Mouse (Mus musculus): ENCODE results near the gene Gm4133. TPM values are rescaled to one million over a fixed set of nuclear protein-coding genes. Genes with fewer than 3 reads are reported as not detected.
"Not testable (repeated sequence)": the region's sequence is repeated elsewhere in the genome, so short reads cannot be mapped to it uniquely, and the experiment has no call there.

Gm4133 gene
- not detected in 2 replicates for polyA plus RNA-seq (2014; fragmentation: Nextera tagmentation; extraction: Ambion mirVana)

DNA sequence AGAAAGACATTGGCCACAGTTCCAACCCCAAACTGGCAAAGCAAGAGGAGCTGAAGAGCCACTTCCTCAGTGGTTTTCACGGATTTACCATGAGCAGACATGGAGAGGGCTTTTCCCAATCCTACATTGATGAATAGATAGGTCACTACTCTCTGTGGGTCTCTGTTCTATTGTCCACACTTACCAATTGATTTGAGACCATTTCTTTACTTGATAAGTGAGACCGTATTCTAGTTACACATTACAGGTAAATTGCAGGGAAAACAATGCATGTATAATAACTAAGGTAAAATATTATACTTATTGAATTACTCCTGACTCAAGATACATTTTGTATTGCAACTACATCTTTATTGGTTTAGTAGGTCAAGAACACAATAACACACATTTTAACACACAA is at the start of gene Gm4133:
Gm4133 (minus strand) TSS at position 101 of the 400 bp plus-strand sequence.
- not testable (repeated sequence) for H3K4me3 ChIP-seq (ENCODE audit: low read depth, low read length); H3K27me3 ChIP-seq (ENCODE audit: control insufficient read depth, insufficient read depth, low read length); H3K36me3 ChIP-seq (ENCODE audit: control insufficient read depth, insufficient read depth, low read length); H3K9me3 ChIP-seq (ENCODE audit: control insufficient read depth, low read length); DNase-seq (ENCODE audit: low spot score, missing footprints); H3K4me1 ChIP-seq (ENCODE audit: control insufficient read depth, insufficient read depth, low read length); ATAC-seq (ENCODE audit: low FRiP score); H3K27ac ChIP-seq (ENCODE audit: low read depth, low read length); H3K9ac ChIP-seq (ENCODE audit: low read length); H3K4me2 ChIP-seq
- WGBS = no CpG with 5 or more reads among the region's 2 CpGs

DNA sequence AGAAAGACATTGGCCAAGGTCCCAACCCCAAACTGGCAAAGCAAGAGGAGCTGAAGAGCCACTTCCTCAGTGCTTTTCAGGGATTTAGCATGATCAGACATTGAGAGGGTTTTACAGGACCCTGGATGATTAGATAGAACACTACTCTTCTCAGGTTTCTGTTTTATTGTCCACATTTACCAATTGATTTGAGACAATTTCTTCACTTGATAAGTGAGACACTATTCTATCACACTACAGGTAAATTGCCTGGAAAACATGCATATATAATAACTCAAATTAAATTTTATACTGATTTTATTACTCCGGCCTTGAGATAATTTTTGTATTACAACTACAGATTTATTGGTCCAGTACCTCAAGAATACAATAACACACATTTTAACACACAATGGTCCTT is 41.4 kb upstream of the Gm4133 start, which contains the start of gene Gm5728:
Gm5728 (minus strand) TSS at position 101 of the 400 bp plus-strand sequence.
- not testable (repeated sequence) for H3K4me3 ChIP-seq (ENCODE audit: low read depth, low read length); H3K36me3 ChIP-seq (ENCODE audit: control insufficient read depth, insufficient read depth, low read length); H3K9me3 ChIP-seq (ENCODE audit: control insufficient read depth, low read length); H3K9ac ChIP-seq (ENCODE audit: low read length); ATAC-seq (ENCODE audit: low FRiP score); H3K4me1 ChIP-seq (ENCODE audit: control insufficient read depth, insufficient read depth, low read length); H3K27ac ChIP-seq (ENCODE audit: low read depth, low read length); H3K27me3 ChIP-seq (ENCODE audit: control insufficient read depth, insufficient read depth, low read length); DNase-seq (ENCODE audit: low spot score, missing footprints); H3K4me2 ChIP-seq
- no CpG with 5 or more reads among the region's 1 CpGs for WGBS

Other genes starting within 250 kb of the Gm4133 start
- gene Vmn1r91, start 234.4 kb downstream of the Gm4133 start, polyA plus RNA-seq (2014; fragmentation: Nextera tagmentation; extraction: Ambion mirVana) = not detected in 2 replicates
- not detected in 2 replicates for gene Gm16442, start 211.5 kb downstream of the Gm4133 start, polyA plus RNA-seq (2014; fragmentation: Nextera tagmentation; extraction: Ambion mirVana)
- not detected in 2 replicates for gene Vmn1r93, start 195.0 kb downstream of the Gm4133 start, polyA plus RNA-seq (2014; fragmentation: Nextera tagmentation; extraction: Ambion mirVana)
- gene Vmn1r94, start 165.7 kb downstream of the Gm4133 start, polyA plus RNA-seq (2014; fragmentation: Nextera tagmentation; extraction: Ambion mirVana) = not detected in 2 replicates
- not detected in 2 replicates for gene Vmn1r95, start 140.4 kb downstream of the Gm4133 start, polyA plus RNA-seq (2014; fragmentation: Nextera tagmentation; extraction: Ambion mirVana)
- not detected in 2 replicates for gene Gm6164, start 128.5 kb downstream of the Gm4133 start, polyA plus RNA-seq (2014; fragmentation: Nextera tagmentation; extraction: Ambion mirVana)
- gene Gm4498, start 100.2 kb downstream of the Gm4133 start, polyA plus RNA-seq (2014; fragmentation: Nextera tagmentation; extraction: Ambion mirVana) = not detected in 2 replicates
- gene Gm5890, start 71.2 kb downstream of the Gm4133 start, polyA plus RNA-seq (2014; fragmentation: Nextera tagmentation; extraction: Ambion mirVana) = not detected in 2 replicates
- gene Gm5728, start 41.3 kb upstream of the Gm4133 start, polyA plus RNA-seq (2014; fragmentation: Nextera tagmentation; extraction: Ambion mirVana) = not detected in 2 replicates
- not detected in 2 replicates for gene Vmn1r100, start 83.9 kb upstream of the Gm4133 start, polyA plus RNA-seq (2014; fragmentation: Nextera tagmentation; extraction: Ambion mirVana)
- not detected in 2 replicates for gene Vmn1r101, start 108.5 kb upstream of the Gm4133 start, polyA plus RNA-seq (2014; fragmentation: Nextera tagmentation; extraction: Ambion mirVana)
- not detected in 2 replicates for gene Gm10670, start 140.9 kb upstream of the Gm4133 start, polyA plus RNA-seq (2014; fragmentation: Nextera tagmentation; extraction: Ambion mirVana)
- gene Vmn1r103, start 176.5 kb upstream of the Gm4133 start, polyA plus RNA-seq (2014; fragmentation: Nextera tagmentation; extraction: Ambion mirVana) = not detected in 2 replicates
- gene Vmn1r104, start 199.8 kb upstream of the Gm4133 start, polyA plus RNA-seq (2014; fragmentation: Nextera tagmentation; extraction: Ambion mirVana) = not detected in 2 replicates
- gene Gm5726, start 211.7 kb upstream of the Gm4133 start, polyA plus RNA-seq (2014; fragmentation: Nextera tagmentation; extraction: Ambion mirVana) = not detected in 2 replicates
- gene Gm4141, start 242.2 kb upstream of the Gm4133 start, polyA plus RNA-seq (2014; fragmentation: Nextera tagmentation; extraction: Ambion mirVana) = not detected in 2 replicates

All from midbrain, embryonic 11.5 days (tissue).